Mouse (Mus musculus) thymus, adult 2 months (tissue): ENCODE measurements around the gene Nf1. TPM values are rescaled to one million over a fixed set of nuclear protein-coding genes. Genes with fewer than 3 reads are reported as not detected.
A peak's percentile ranks its signal among the peaks of the same experiment; 100 is the strongest.

Experiments
- DNase-seq: peaks from one replicate; pipeline ENCODE4 v3.0.0; 2021
- H3K27ac ChIP-seq: fragments of 200-500 bp; 2 replicates; pipeline ENCODE4 v1.5.1; 2012; ENCODE audit warnings: low read length, control low read depth; ENCODE audit not compliant: control insufficient read depth, insufficient read depth
- H3K27me3 ChIP-seq: fragments of 200-500 bp; 2 replicates; pipeline ENCODE4 v1.6.1; 2012; ENCODE audit warnings: mild to moderate bottlenecking, low read length, moderate library complexity, mixed read lengths; ENCODE audit not compliant: control insufficient read depth, insufficient read depth
- H3K36me3 ChIP-seq: fragments of 200-500 bp; 2 replicates; pipeline ENCODE4 v1.6.1; 2012; ENCODE audit warnings: mild to moderate bottlenecking, low read length, moderate library complexity; ENCODE audit not compliant: control insufficient read depth, insufficient read depth
- H3K4me1 ChIP-seq: fragments of 200-500 bp; replicated peaks from 2 replicates; pipeline ENCODE4 v1.6.1; 2012; ENCODE audit warnings: low read length; ENCODE audit not compliant: control insufficient read depth, insufficient read depth
- H3K4me3 ChIP-seq: fragments of 200-500 bp; 2 replicates; pipeline ENCODE4 v1.5.1; 2012; ENCODE audit warnings: mild to moderate bottlenecking, low read length, control low read depth, moderate library complexity; ENCODE audit not compliant: control insufficient read depth, insufficient read depth
- CTCF ChIP-seq: fragments of 200-500 bp; IDR thresholded peaks from 2 replicates; pipeline ENCODE4 v1.5.1; 2012; ENCODE audit warnings: mild to moderate bottlenecking, control low read depth, low read length, moderate library complexity, borderline replicate concordance; ENCODE audit not compliant: control insufficient read depth, poor library complexity, insufficient read depth; ENCODE audit errors: extremely low read depth
- POLR2A ChIP-seq: fragments of 200-500 bp; IDR thresholded peaks from 2 replicates; pipeline ENCODE4 v1.6.1; 2012; ENCODE audit warnings: mild to moderate bottlenecking, low read length, control low read depth, moderate library complexity; ENCODE audit not compliant: control insufficient read depth, poor library complexity, insufficient read depth; ENCODE audit errors: extremely low read depth
- WGBS: fragments of 180-500 bp; shearing (Covaris S2); methylation state at CpG from one replicate; pipeline ENCODE4 v1.1.7; 2018; 5-methylcytosine and 5-hydroxymethylcytosine counted together
- polyA plus RNA-seq: library from polyadenylated mRNA; depleted of rRNA; stranded (reverse); fragments of >200 nt; gene quantifications from 2 replicates; pipeline ENCODE4 v1.2.3, GENCODE M21; 2012

The Nf1 gene
- polyA plus RNA-seq, 1 experiment = 6.9 TPM

DNA sequence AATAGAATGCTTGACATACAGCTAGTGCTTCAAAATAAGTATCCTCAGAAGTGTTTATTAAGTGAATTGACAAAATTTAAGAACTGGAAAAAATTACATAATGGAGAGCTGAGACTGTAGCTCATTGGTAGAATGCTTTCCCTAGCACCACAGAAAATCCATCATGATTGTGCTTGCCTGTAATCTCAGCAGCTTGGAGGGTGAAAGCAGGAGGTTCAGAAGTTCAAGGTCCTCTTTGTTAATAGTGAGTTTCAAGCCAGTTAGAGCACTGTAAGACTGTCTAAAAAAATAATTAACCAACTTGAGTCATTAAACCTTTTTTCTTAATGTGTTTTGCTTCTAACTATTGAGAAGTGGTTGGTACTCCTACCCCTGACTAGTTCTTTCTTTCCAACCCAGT lies 108.9 kb downstream of the Nf1 start:
- Histone ChIP-seq H3K36me3 (peaks cover 13% of the 10 kb centered on the region), H3K27ac (no peak overlapping the region)
- DNase-seq = no peak

DNA sequence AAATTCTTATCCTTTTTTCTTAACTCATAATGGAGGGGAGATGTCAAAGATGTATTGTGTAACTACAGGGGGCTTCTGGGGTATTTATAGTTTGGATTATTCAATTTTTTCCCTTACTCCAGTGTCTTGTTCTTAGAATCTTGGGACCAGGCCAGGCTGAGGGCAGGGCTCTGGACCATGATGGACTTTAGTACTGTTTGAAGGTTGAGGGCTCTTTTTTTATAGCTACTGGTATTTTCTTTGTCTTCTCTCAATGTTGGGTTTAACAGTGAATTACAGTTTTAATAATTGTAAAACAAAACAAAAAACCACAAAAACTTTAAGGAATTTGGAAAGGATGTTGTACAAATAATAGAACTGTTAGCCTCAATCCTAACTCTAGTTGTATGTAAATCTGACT lies 113.5 kb downstream of the Nf1 start:
- peaks cover 4% of the 10 kb centered on the region for H3K36me3 ChIP-seq
- no peaks in the 10 kb centered on the region for H3K27me3 ChIP-seq
- H3K4me1 ChIP-seq = no peaks in the 10 kb centered on the region
- no peak overlapping the region for H3K27ac ChIP-seq
- no peak overlapping the region for H3K4me3 ChIP-seq
- DNase-seq = no peak
- TF ChIP-seq CTCF (no peak), POLR2A (no peak)

More for the DNA sequence above, 108.9 kb downstream of the Nf1 start:
- H3K27me3 ChIP-seq = no peaks in the 10 kb centered on the region
- no peaks in the 10 kb centered on the region for H3K4me1 ChIP-seq
- H3K4me3 ChIP-seq = no peak overlapping the region
- TF ChIP-seq CTCF = no peak
- TF ChIP-seq POLR2A = no peak

DNA sequence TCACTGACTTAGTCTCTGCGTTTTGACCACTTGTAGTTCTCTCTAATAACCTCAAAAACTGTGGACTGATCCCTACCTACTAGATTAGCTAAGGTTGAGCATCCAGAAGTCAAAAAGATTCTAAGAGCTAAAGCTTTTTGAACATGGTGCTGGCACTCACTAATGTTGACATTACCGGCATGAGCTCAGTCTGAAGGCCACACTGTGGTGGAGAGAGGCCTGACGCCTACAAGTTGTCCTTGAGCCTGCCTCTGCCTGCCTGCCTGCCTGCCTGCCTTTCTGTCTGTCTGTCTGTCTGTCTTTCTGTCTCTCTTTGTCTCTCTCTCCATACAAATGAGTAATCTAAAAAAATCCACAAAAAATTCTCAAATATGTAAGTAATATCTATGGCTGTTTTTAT lies 118.4 kb downstream of the Nf1 start:
- Histone ChIP-seq H3K4me3 (no peak overlapping the region), H3K36me3 (no peaks in the 10 kb centered on the region), H3K27ac (no peak overlapping the region), H3K4me1 (peaks cover 2% of the 10 kb centered on the region; the same call in 1 of the 2 replicates), H3K27me3 (no peaks in the 10 kb centered on the region)
- no peak for TF ChIP-seq CTCF
- no peak for TF ChIP-seq POLR2A
- 98% methylated on average over 3 of the region's 3 CpGs for WGBS
- no peak for DNase-seq

DNA sequence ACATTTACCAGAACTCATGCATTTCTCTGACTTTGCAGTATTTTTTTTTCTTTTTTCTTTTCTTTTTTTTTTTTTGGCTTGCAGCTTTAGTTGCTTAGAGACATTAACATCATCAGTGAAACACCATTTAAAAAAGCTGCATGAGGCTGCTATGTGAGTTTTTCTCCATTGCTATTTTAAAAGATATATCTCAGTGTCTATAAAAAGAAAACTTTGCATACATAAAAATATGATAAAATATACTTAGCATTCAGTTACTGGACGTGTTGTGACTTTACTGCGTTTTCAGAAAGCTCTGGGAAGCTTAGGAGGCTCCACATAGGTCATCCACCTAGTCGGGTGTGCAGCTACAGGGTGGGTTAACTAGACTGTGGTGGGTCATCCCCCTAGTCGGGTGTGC lies 120.4 kb downstream of the Nf1 start:
- Histone ChIP-seq H3K4me1 (peaks cover 2% of the 10 kb centered on the region; the same call in 1 of the 2 replicates), H3K4me3 (no peak overlapping the region), H3K27me3 (no peaks in the 10 kb centered on the region), H3K27ac (no peak overlapping the region), H3K36me3 (no peaks in the 10 kb centered on the region)
- TF ChIP-seq CTCF (no peak), POLR2A (no peak)
- DNase-seq = no peak
- 95% methylated on average over 4 of the region's 4 CpGs for WGBS

DNA sequence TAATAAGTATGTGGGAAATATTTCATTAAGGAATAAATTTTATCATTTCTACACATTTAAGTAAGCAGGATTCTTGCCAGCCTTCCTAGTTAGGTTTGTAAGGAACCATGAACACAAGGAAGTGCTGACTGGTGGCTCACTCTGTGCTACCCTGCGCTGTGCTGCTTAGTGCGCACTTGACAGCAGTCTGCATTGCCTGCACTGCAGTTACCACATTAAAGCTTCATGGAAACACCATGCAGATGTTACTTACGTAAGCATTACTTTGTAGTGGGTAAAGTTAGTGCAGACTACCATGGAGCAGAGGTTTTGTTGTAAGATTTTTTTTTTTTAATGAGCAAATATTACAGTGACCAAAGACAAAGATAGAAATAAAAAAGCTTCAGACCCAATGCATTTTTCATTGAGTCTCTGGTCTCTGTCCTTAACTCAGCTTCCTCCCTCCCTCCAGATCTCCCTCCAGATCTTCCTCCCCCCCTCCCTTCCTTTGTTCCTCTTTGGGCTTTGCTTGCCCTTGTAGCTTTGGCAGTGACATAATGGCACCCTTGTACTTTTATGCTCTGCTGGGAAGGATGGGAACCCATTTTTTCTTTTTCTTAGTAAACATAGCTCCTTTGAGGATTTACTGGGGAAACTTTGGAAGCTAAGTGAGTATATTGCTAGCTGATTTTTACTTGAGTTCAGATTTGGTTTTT lies 121.4 kb downstream of the Nf1 start:
- Histone ChIP-seq H3K4me1 (peaks cover 2% of the 10 kb centered on the region; the same call in 1 of the 2 replicates), H3K4me3 (no peak overlapping the region), H3K36me3 (no peaks in the 10 kb centered on the region), H3K27ac (no peak overlapping the region), H3K27me3 (no peaks in the 10 kb centered on the region)
- WGBS = 3% methylated on average over 3 of the region's 3 CpGs
- DNase-seq = peak; percentile 65
- TF ChIP-seq POLR2A = no peak
- TF ChIP-seq CTCF = no peak

DNA sequence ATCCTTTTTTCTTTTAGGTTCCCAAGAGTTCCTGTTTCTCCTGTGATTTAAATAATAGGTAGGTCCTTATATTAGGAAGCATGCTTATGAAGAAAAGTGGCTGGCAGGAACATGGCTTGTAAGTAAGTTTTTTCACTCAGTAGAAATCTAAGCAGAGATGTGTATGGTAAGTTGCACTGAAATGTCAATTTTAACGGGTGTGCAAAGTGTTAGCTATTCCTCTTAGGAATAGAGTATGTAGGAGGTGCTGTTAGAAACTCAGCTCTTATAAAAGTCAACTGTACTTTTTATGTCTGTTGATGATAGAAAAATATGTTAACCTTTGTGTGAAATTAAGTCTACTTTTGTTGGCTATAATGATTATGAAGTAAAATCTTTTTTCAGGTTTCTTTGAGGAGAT lies 128.6 kb downstream of the Nf1 start:
- no peaks in the 10 kb centered on the region for H3K27me3 ChIP-seq
- H3K4me1 ChIP-seq = no peaks in the 10 kb centered on the region
- no peak for TF ChIP-seq CTCF
- no peak for TF ChIP-seq POLR2A
- 89% methylated on average over 1 of the region's 1 CpGs for WGBS
- H3K27ac ChIP-seq = no peak overlapping the region
- DNase-seq = no peak
- no peak overlapping the region for H3K4me3 ChIP-seq
- no peaks in the 10 kb centered on the region for H3K36me3 ChIP-seq
